Mouse (Mus musculus) olfactory bulb, adult 2 months (tissue): Measurements from ENCODE around the gene Hormad1.
A peak's percentile ranks its signal among the peaks of the same experiment; 100 is the strongest.

Experiments
- CTCF ChIP-seq: fragments of 200-500 bp; IDR thresholded peaks from 2 replicates; pipeline ENCODE4 v1.5.1; 2012; ENCODE audit warnings: low read depth, mild to moderate bottlenecking, low read length, moderate library complexity; ENCODE audit not compliant: insufficient read depth
- POLR2A ChIP-seq: fragments of 200-500 bp; IDR thresholded peaks from 2 replicates; pipeline ENCODE4 v1.6.1; 2012; ENCODE audit warnings: mild to moderate bottlenecking, low read depth, low read length, moderate library complexity; ENCODE audit not compliant: insufficient read depth

DNA sequence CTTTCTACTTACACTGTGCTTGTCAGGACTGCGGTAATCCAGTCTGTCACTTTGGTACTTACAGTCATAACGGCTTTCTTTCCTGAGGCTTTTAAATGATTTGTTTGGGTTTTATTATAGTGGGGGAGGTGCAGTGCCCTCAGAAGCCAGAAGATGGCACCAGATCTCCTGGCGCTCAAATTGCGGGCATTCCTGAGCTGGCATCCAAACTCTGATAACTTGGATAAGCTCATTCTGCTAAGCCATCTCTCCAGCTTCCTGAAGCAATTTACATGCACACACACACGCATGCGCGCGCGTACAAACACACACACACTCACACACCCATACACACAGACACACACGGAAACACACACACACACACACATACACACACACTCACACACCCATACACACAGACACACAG lies 42.0 kb upstream of the Hormad1 start:
- peak; percentile 69 for TF ChIP-seq CTCF
- no peak for TF ChIP-seq POLR2A
